Mouse (Mus musculus): ENCODE measurements around the gene Zdhhc6. TPM values are rescaled to one million over a fixed set of nuclear protein-coding genes. Genes with fewer than 3 reads are reported as not detected.
A peak's percentile ranks its signal among the peaks of the same experiment; 100 is the strongest.

Gene Zdhhc6
- polyA plus RNA-seq, 1 experiment from 2014 or later, result 66.3 TPM

- Histone ChIP-seq H3K27me3 (ENCODE audit: control insufficient read depth, insufficient read depth, low read length) (no peaks in the 10 kb centered on the region), H3K4me3 (replicated peaks; ENCODE audit: low read length) (no peak overlapping the region), H3K9ac (no peak overlapping the region), H3K27ac (no peak overlapping the region), H3K9me3 (ENCODE audit: control insufficient read depth, low read length) (no peaks in the 10 kb centered on the region), H3K36me3 (replicated peaks; ENCODE audit: control insufficient read depth, insufficient read depth) (no peaks in the 10 kb centered on the region), H3K4me1 (replicated peaks; ENCODE audit: control insufficient read depth, insufficient read depth, low read length) (peaks cover 11% of the 10 kb centered on the region), H3K4me2 (replicated peaks) (no peak overlapping the region)
- no peak for ATAC-seq (ENCODE audit: low FRiP score)
- WGBS, result 95% methylated on average over 5 of the region's 5 CpGs
- DNase-seq (ENCODE audit: low spot score), result no peak
These were observed 58.0 kb downstream of the Zdhhc6 start for GRCm38 (mm10) chr19:55257656-55258375.

- no peak overlapping the region for H3K27ac ChIP-seq
- 79% methylated on average over 9 of the region's 9 CpGs for WGBS
- no peaks in the 10 kb centered on the region for H3K9me3 ChIP-seq (ENCODE audit: control insufficient read depth, low read length)
- H3K4me3 ChIP-seq (replicated peaks; ENCODE audit: low read length), result no peak overlapping the region
- H3K27me3 ChIP-seq (ENCODE audit: control insufficient read depth, insufficient read depth, low read length), result no peaks in the 10 kb centered on the region
- H3K36me3 ChIP-seq (replicated peaks; ENCODE audit: control insufficient read depth, insufficient read depth), result no peaks in the 10 kb centered on the region
- H3K9ac ChIP-seq, result no peak overlapping the region
- ATAC-seq (ENCODE audit: low FRiP score), result no peak
- H3K4me2 ChIP-seq (replicated peaks), result no peak overlapping the region
- H3K4me1 ChIP-seq (replicated peaks; ENCODE audit: control insufficient read depth, insufficient read depth, low read length), result peaks cover 11% of the 10 kb centered on the region
- DNase-seq (ENCODE audit: low spot score), result no peak
These were observed 59.7 kb downstream of the Zdhhc6 start for GRCm38 (mm10) chr19:55256156-55256555.

- peak overlapping the region; percentile 44; the same call in 1 of the 2 replicates for H3K27ac ChIP-seq
- H3K4me2 ChIP-seq (replicated peaks), result peak overlapping the region; percentile 87
- H3K4me1 ChIP-seq (replicated peaks; ENCODE audit: control insufficient read depth, insufficient read depth, low read length), result peaks cover 11% of the 10 kb centered on the region
- no peaks in the 10 kb centered on the region for H3K36me3 ChIP-seq (replicated peaks; ENCODE audit: control insufficient read depth, insufficient read depth)
- 11% methylated on average over 5 of the region's 5 CpGs for WGBS
- H3K9me3 ChIP-seq (ENCODE audit: control insufficient read depth, low read length), result no peaks in the 10 kb centered on the region
- no peaks in the 10 kb centered on the region for H3K27me3 ChIP-seq (ENCODE audit: control insufficient read depth, insufficient read depth, low read length)
- peak; percentile 42 for DNase-seq (ENCODE audit: low spot score)
- peak overlapping the region; percentile 70 for H3K9ac ChIP-seq
- peak overlapping the region; percentile 48 for H3K4me3 ChIP-seq (replicated peaks; ENCODE audit: low read length)
- peak; percentile 69; the same call in 1 of the 2 replicates for ATAC-seq (ENCODE audit: low FRiP score)
These were observed 61.3 kb downstream of the Zdhhc6 start for GRCm38 (mm10) chr19:55254513-55255016.

- Histone ChIP-seq H3K4me1 (replicated peaks; ENCODE audit: control insufficient read depth, insufficient read depth, low read length) (peaks cover 11% of the 10 kb centered on the region), H3K27ac (peak overlapping the region; percentile 44; the same call in 1 of the 2 replicates), H3K36me3 (replicated peaks; ENCODE audit: control insufficient read depth, insufficient read depth) (no peaks in the 10 kb centered on the region), H3K4me3 (replicated peaks; ENCODE audit: low read length) (peak overlapping the region; percentile 48), H3K4me2 (replicated peaks) (peak overlapping the region; percentile 87), H3K9me3 (ENCODE audit: control insufficient read depth, low read length) (no peaks in the 10 kb centered on the region), H3K9ac (peak overlapping the region; percentile 70), H3K27me3 (ENCODE audit: control insufficient read depth, insufficient read depth, low read length) (no peaks in the 10 kb centered on the region)
- DNase-seq (ENCODE audit: low spot score) (peak; percentile 45), ATAC-seq (ENCODE audit: low FRiP score) (peak; percentile 62; the same call in 1 of the 2 replicates)
- WGBS, result under 1% methylated on average over 32 of the region's 32 CpGs
These were observed 62.0 kb downstream of the Zdhhc6 start for GRCm38 (mm10) chr19:55253570-55254441.

GRCm38 (mm10) chr19:55253239-55253569 lies 62.6 kb downstream of the Zdhhc6 start:
- H3K4me2 ChIP-seq (replicated peaks), result peak overlapping the region; percentile 87
- H3K9me3 ChIP-seq (ENCODE audit: control insufficient read depth, low read length), result no peaks in the 10 kb centered on the region
- no peaks in the 10 kb centered on the region for H3K36me3 ChIP-seq (replicated peaks; ENCODE audit: control insufficient read depth, insufficient read depth)
- ATAC-seq (ENCODE audit: low FRiP score) (0 out of 2 replicates have a peak, but pooled peaks have one; percentile 14), DNase-seq (ENCODE audit: low spot score) (no peak)
- H3K27ac ChIP-seq, result peak overlapping the region; percentile 44; the same call in 1 of the 2 replicates
- H3K27me3 ChIP-seq (ENCODE audit: control insufficient read depth, insufficient read depth, low read length), result no peaks in the 10 kb centered on the region
- H3K9ac ChIP-seq, result peak overlapping the region; percentile 70
- 4% methylated on average over 9 of the region's 9 CpGs for WGBS
- peaks cover 11% of the 10 kb centered on the region for H3K4me1 ChIP-seq (replicated peaks; ENCODE audit: control insufficient read depth, insufficient read depth, low read length)
- peak overlapping the region; percentile 48 for H3K4me3 ChIP-seq (replicated peaks; ENCODE audit: low read length)

GRCm38 (mm10) chr19:55251383-55252124 lies 64.3 kb downstream of the Zdhhc6 start, which contains the start of gene Acsl5:
Gene Acsl5 (plus strand): TSS chr19:55251938.
- no peak for DNase-seq (ENCODE audit: low spot score)
- peaks cover 11% of the 10 kb centered on the region for H3K4me1 ChIP-seq (replicated peaks; ENCODE audit: control insufficient read depth, insufficient read depth, low read length)
- no peak within 1 kb of the TSS for H3K27ac ChIP-seq
- no peaks in the 10 kb centered on the region for H3K27me3 ChIP-seq (ENCODE audit: control insufficient read depth, insufficient read depth, low read length)
- no peak within 1 kb of the TSS for H3K4me3 ChIP-seq (replicated peaks; ENCODE audit: low read length)
- no peak within 1 kb of the TSS for H3K9ac ChIP-seq
- no peaks in the 10 kb centered on the region for H3K36me3 ChIP-seq (replicated peaks; ENCODE audit: control insufficient read depth, insufficient read depth)
- H3K9me3 ChIP-seq (ENCODE audit: control insufficient read depth, low read length), result no peaks in the 10 kb centered on the region
- no peak within 1 kb of the TSS for H3K4me2 ChIP-seq (replicated peaks)
- ATAC-seq (ENCODE audit: low FRiP score), result no peak
- WGBS, result 93% methylated on average over 9 of the region's 9 CpGs

- no peak overlapping the region for H3K9ac ChIP-seq
- DNase-seq (ENCODE audit: low spot score) (no peak), ATAC-seq (ENCODE audit: low FRiP score) (no peak)
- H3K36me3 ChIP-seq (replicated peaks; ENCODE audit: control insufficient read depth, insufficient read depth), result no peaks in the 10 kb centered on the region
- no peaks in the 10 kb centered on the region for H3K9me3 ChIP-seq (ENCODE audit: control insufficient read depth, low read length)
- H3K4me3 ChIP-seq (replicated peaks; ENCODE audit: low read length), result no peak overlapping the region
- H3K4me1 ChIP-seq (replicated peaks; ENCODE audit: control insufficient read depth, insufficient read depth, low read length), result peaks cover 11% of the 10 kb centered on the region
- no peak overlapping the region for H3K4me2 ChIP-seq (replicated peaks)
- 83% methylated on average over 5 of the region's 5 CpGs for WGBS
- no peak overlapping the region for H3K27ac ChIP-seq
- H3K27me3 ChIP-seq (ENCODE audit: control insufficient read depth, insufficient read depth, low read length), result no peaks in the 10 kb centered on the region
These were observed 65.4 kb downstream of the Zdhhc6 start for GRCm38 (mm10) chr19:55250451-55250850.

GRCm38 (mm10) chr19:55247991-55248520 lies 67.8 kb downstream of the Zdhhc6 start:
- no peaks in the 10 kb centered on the region for H3K27me3 ChIP-seq (ENCODE audit: control insufficient read depth, insufficient read depth, low read length)
- 84% methylated on average over 9 of the region's 9 CpGs for WGBS
- no peaks in the 10 kb centered on the region for H3K9me3 ChIP-seq (ENCODE audit: control insufficient read depth, low read length)
- H3K4me3 ChIP-seq (replicated peaks; ENCODE audit: low read length), result no peak overlapping the region
- H3K9ac ChIP-seq, result no peak overlapping the region
- H3K36me3 ChIP-seq (replicated peaks; ENCODE audit: control insufficient read depth, insufficient read depth), result no peaks in the 10 kb centered on the region
- H3K4me1 ChIP-seq (replicated peaks; ENCODE audit: control insufficient read depth, insufficient read depth, low read length), result no peaks in the 10 kb centered on the region
- H3K27ac ChIP-seq, result no peak overlapping the region
- ATAC-seq (ENCODE audit: low FRiP score), result no peak
- H3K4me2 ChIP-seq (replicated peaks), result no peak overlapping the region
- DNase-seq (ENCODE audit: low spot score), result no peak

Data from hindbrain, embryonic 14.5 days (tissue).